Mouse (Mus musculus): ENCODE results near the gene Tmem44. TPM values are rescaled to one million over a fixed set of nuclear protein-coding genes. Genes with fewer than 3 reads are reported as not detected.
A peak's percentile ranks its signal among the peaks of the same experiment; 100 is the strongest.

Gene Tmem44
- total and polyA plus RNA-seq, 2 experiments from 2014 or later, result 66.6 to 107 TPM

DNA sequence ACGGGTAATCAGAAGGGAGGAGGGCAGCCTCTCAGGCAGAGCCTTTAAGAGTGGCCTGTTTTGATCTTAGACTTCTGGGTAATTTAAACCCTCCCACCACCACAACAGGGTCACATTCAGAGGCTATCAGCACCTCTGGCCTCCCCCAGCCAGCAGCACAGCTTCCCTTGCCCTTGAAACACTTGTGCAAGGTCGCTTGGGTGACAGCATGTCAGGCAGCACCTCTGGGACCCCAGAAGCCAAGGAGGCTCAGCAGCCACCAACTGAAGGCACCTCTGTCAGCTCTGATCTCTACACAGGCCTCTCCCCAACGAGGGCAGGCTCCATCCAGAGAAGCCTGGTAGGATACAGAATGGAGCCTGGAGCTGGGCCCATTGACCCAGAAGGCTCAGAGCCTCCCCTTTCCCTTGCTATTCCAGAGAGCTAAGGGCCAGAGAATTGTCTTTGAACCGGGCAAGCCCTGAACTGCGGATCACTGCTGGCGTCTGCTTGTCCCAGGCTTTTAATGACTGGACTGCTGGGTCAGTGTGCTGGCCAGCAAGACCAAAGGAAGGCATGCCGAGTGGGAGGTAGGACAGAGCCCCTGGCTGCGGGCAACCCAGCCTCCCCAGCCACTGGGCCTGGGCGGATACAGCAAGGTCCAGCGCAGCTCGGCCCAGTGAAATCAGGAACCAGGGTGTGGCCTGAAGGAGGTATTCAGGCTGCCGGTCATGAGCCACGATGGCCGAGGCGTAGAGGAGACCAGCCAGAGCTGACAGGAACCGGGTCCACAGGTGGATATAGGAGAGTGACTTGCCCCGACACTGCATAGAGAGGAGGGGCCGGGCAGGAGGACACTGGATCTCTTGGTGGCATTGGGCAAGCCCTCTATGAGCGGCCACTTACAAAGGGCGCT lies 10.3 kb downstream of the Tmem44 start:
- TF ChIP-seq CTCF (IDR thresholded peaks at IDR 0.05; ENCODE audit: low read depth), result no peak
- Histone ChIP-seq H3K9me3 (ENCODE audit: low read length) (no peaks in the 10 kb centered on the region), H3K27ac (ENCODE audit: low read depth, low read length) (no peak overlapping the region), H3K9ac (no peak overlapping the region), H3K27me3 (ENCODE audit: insufficient read depth, low read length) (no peaks in the 10 kb centered on the region), H3K36me3 (ENCODE audit: insufficient read depth) (peaks cover 37% of the 10 kb centered on the region), H3K4me1 (ENCODE audit: insufficient read depth) (no peaks in the 10 kb centered on the region), H3K4me3 (ENCODE audit: low read depth, low read length) (no peak overlapping the region), H3K4me2 (ENCODE audit: low read depth) (no peak overlapping the region)
- no peak for DNase-seq
- ATAC-seq, result peak; percentile 24; the same call in 1 of the 2 replicates
- 69% methylated on average over 20 of the region's 20 CpGs for WGBS

DNA sequence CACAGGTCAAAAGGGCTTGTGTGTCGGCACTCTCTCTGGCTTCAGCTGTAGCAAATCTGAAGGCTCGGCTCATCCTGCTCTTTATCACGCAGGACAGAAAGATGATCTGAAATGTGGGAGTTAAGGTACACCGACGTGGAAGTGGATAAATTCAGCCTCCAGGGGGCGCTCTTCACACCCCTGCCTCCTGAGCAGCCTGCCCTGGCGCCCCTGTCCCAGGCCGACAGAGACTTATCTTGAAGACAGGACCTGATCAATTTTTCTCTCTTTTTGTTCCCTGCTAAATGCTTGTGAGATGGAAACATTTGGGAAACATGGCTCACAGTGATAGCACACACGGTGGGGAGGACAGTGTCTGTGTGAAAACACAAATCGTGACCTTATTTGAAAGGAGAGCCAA lies 11.2 kb downstream of the Tmem44 start:
- no peak overlapping the region for H3K4me2 ChIP-seq (ENCODE audit: low read depth)
- WGBS, result 26% methylated on average over 10 of the region's 10 CpGs
- ATAC-seq (peak; percentile 55; the same call in 1 of the 2 replicates), DNase-seq (peak; percentile 60)
- H3K4me1 ChIP-seq (ENCODE audit: insufficient read depth), result no peaks in the 10 kb centered on the region
- H3K4me3 ChIP-seq (ENCODE audit: low read depth, low read length), result no peak overlapping the region
- peak; percentile 79 for TF ChIP-seq CTCF (IDR thresholded peaks at IDR 0.05; ENCODE audit: low read depth)
- H3K27me3 ChIP-seq (ENCODE audit: insufficient read depth, low read length), result no peaks in the 10 kb centered on the region
- H3K9me3 ChIP-seq (ENCODE audit: low read length), result no peaks in the 10 kb centered on the region
- H3K27ac ChIP-seq (ENCODE audit: low read depth, low read length), result no peak overlapping the region
- no peak overlapping the region for H3K9ac ChIP-seq
- H3K36me3 ChIP-seq (ENCODE audit: insufficient read depth), result peaks cover 35% of the 10 kb centered on the region

DNA sequence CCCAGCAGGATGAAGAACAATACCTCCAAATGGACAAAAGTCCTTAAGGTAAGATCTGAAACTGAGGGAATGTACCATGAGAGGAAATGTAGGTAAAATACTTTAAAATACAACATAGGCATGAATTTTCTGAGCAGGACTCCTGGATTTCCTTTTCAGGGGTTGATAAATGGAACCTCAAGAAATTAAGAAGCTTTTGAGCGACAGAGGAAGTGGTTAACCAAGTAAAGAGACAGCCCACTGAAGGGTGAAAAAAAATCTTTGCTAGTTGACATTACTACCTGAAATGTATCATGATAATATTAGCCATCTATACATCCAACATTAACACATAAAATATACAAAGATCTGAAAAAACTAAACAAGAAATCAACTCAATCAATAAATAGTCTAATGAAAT lies 15.6 kb downstream of the Tmem44 start:
- Histone ChIP-seq H3K4me2 (ENCODE audit: low read depth) (no peak overlapping the region), H3K36me3 (ENCODE audit: insufficient read depth) (peaks cover 24% of the 10 kb centered on the region), H3K4me3 (ENCODE audit: low read depth, low read length) (no peak overlapping the region), H3K4me1 (ENCODE audit: insufficient read depth) (no peaks in the 10 kb centered on the region), H3K27me3 (ENCODE audit: insufficient read depth, low read length) (no peaks in the 10 kb centered on the region), H3K9ac (no peak overlapping the region), H3K27ac (ENCODE audit: low read depth, low read length) (no peak overlapping the region), H3K9me3 (ENCODE audit: low read length) (no peaks in the 10 kb centered on the region)
- WGBS, result 89% methylated on average over 1 of the region's 1 CpGs
- no peak for TF ChIP-seq CTCF (IDR thresholded peaks at IDR 0.05; ENCODE audit: low read depth)
- no peak for ATAC-seq
- no peak for DNase-seq

DNA sequence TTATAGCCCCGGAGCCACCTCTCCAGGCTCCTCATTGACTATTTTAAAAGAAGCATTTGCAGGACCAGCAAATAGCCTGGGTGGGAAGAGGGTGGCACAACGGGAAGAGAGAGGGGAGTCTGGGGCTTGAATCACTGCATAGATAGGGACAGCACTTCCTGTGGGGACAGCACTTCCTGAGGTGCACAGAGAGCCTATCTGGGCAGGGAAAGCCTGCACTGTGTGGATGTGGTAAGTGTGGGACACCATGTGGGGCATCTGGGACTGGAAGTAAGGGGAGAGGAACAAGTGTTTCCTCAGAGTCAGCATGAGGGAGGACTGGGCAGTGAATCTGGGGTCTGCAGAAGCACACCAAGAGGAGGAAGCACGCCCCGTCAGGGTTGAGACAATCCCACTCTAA lies 17.1 kb downstream of the Tmem44 start:
- Histone ChIP-seq H3K4me1 (ENCODE audit: insufficient read depth) (no peaks in the 10 kb centered on the region), H3K4me3 (ENCODE audit: low read depth, low read length) (no peak overlapping the region), H3K4me2 (ENCODE audit: low read depth) (no peak overlapping the region), H3K9me3 (ENCODE audit: low read length) (no peaks in the 10 kb centered on the region), H3K27ac (ENCODE audit: low read depth, low read length) (no peak overlapping the region), H3K36me3 (ENCODE audit: insufficient read depth) (peaks cover 36% of the 10 kb centered on the region), H3K27me3 (ENCODE audit: insufficient read depth, low read length) (no peaks in the 10 kb centered on the region), H3K9ac (no peak overlapping the region)
- WGBS, result 85% methylated on average over 4 of the region's 4 CpGs
- DNase-seq (no peak), ATAC-seq (peak; percentile 21; the same call in 1 of the 2 replicates)
- no peak for TF ChIP-seq CTCF (IDR thresholded peaks at IDR 0.05; ENCODE audit: low read depth)

DNA sequence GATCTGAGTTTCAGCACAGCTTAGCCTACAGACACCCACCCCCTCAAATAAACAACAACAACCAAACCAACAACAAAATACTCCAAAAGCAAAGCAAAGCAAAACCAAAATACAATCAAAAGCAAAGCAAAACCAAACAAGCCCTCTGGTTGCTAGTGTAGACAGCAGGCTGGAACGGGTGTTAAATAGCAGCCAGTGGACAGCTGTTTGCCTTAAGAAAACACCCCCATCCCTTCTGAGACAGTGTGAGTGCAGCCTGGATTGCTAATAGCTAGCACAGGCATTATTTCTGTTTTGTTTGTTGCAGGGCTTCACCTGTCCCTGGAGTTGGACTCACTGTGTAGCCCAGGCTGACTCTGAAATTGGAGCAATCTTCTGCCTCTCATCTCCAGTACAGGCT lies 17.7 kb downstream of the Tmem44 start:
- 78% methylated on average over 1 of the region's 1 CpGs for WGBS
- ATAC-seq (no peak), DNase-seq (no peak)
- H3K36me3 ChIP-seq (ENCODE audit: insufficient read depth), result peaks cover 40% of the 10 kb centered on the region
- no peaks in the 10 kb centered on the region for H3K4me1 ChIP-seq (ENCODE audit: insufficient read depth)
- no peak overlapping the region for H3K9ac ChIP-seq
- no peak for TF ChIP-seq CTCF (IDR thresholded peaks at IDR 0.05; ENCODE audit: low read depth)
- H3K9me3 ChIP-seq (ENCODE audit: low read length), result no peaks in the 10 kb centered on the region
- H3K27me3 ChIP-seq (ENCODE audit: insufficient read depth, low read length), result no peaks in the 10 kb centered on the region
- no peak overlapping the region for H3K4me2 ChIP-seq (ENCODE audit: low read depth)
- H3K27ac ChIP-seq (ENCODE audit: low read depth, low read length), result no peak overlapping the region
- H3K4me3 ChIP-seq (ENCODE audit: low read depth, low read length), result no peak overlapping the region

DNA sequence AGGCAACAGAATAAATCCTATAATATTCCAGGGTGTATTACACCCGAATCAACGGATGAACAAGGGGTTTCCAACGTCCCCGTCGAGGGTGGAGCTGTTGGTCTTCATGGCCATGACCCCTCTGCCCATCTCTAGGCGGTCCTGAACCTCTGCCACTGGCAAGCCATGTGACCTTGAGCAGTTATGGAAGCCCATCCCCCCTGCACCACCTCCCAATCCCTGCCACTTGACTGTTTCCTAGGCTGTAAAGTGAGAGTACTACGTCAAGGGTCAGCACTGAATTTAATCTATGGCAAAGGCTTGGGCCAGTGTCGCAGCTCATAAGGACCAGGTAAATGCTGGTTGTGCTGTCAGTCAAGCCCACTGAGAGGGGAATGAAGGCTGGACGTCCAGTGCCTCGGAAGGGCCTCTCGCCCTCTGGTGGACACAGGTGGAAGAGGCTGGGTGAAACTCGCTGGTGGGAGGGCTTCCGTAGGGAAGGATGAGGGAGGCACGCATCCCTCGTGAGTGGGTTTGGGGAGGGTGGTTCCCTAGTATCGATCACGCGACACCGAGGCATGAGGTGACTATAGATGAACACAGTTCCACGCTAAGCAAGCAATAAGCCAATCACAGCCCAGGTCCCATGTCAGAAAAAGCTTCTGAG lies 18.8 kb downstream of the Tmem44 start:
- no peaks in the 10 kb centered on the region for H3K9me3 ChIP-seq (ENCODE audit: low read length)
- H3K27me3 ChIP-seq (ENCODE audit: insufficient read depth, low read length), result no peaks in the 10 kb centered on the region
- no peak overlapping the region for H3K9ac ChIP-seq
- TF ChIP-seq CTCF (IDR thresholded peaks at IDR 0.05; ENCODE audit: low read depth), result peak; percentile 89
- ATAC-seq (peak; percentile 57; the same call in 1 of the 2 replicates), DNase-seq (peak; percentile 58)
- no peaks in the 10 kb centered on the region for H3K4me1 ChIP-seq (ENCODE audit: insufficient read depth)
- H3K4me2 ChIP-seq (ENCODE audit: low read depth), result no peak overlapping the region
- H3K27ac ChIP-seq (ENCODE audit: low read depth, low read length), result no peak overlapping the region
- WGBS, result 37% methylated on average over 20 of the region's 20 CpGs
- peaks cover 46% of the 10 kb centered on the region for H3K36me3 ChIP-seq (ENCODE audit: insufficient read depth)
- H3K4me3 ChIP-seq (ENCODE audit: low read depth, low read length), result no peak overlapping the region

DNA sequence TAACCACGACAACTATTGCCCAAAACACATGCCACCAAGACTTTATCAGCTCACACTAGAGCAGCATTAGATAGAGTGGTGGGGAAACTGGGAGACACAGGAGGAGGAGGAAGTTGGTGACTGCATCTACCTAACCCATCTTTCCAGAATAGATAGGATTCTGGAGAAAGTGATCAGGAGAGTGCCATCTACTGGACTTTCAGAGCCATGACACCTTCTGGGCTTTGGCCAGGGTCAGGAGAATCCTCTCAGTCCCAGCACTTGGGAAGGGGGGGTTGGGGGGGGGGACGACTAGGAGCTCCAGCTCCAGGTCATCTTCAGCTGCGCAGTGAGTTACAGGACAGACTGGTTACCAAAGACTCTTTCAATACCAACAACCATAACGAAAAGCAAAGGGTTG lies 19.8 kb downstream of the Tmem44 start:
- peak; percentile 67 for TF ChIP-seq CTCF (IDR thresholded peaks at IDR 0.05; ENCODE audit: low read depth)
- peaks cover 57% of the 10 kb centered on the region for H3K36me3 ChIP-seq (ENCODE audit: insufficient read depth)
- H3K27me3 ChIP-seq (ENCODE audit: insufficient read depth, low read length), result no peaks in the 10 kb centered on the region
- no peak overlapping the region for H3K9ac ChIP-seq
- H3K4me1 ChIP-seq (ENCODE audit: insufficient read depth), result no peaks in the 10 kb centered on the region
- peak; percentile 61 for DNase-seq
- WGBS, result 51% methylated on average over 4 of the region's 4 CpGs
- no peaks in the 10 kb centered on the region for H3K9me3 ChIP-seq (ENCODE audit: low read length)
- no peak overlapping the region for H3K4me3 ChIP-seq (ENCODE audit: low read depth, low read length)
- peak; percentile 47; the same call in 1 of the 2 replicates for ATAC-seq
- H3K27ac ChIP-seq (ENCODE audit: low read depth, low read length), result no peak overlapping the region
- H3K4me2 ChIP-seq (ENCODE audit: low read depth), result no peak overlapping the region
